Comparison of ENCODE assay signal across 10 mouse cellular contexts in genomic region chr9:107252164-107252563, GRCm38 (mm10). TPM values are rescaled to one million over a fixed set of nuclear protein-coding genes. Genes with fewer than 3 reads are reported as not detected.
DNase-seq lines count a peak whose midpoint lies in the region; ATAC-seq and TF ChIP-seq lines count a peak whose summit lies in the region.
"Had no signal": no experiment of that assay in that cellular context is flagged by ENCODE, and none has a peak within 500 bp of the region (broad histone marks: within the 10 kb centered on the region; RNA-seq: fewer than 3 reads in every experiment).

No protein-coding gene starts in this region.

- peak; percentile 29 for DNase-seq in kidney, postnatal 0 days (ENCODE audit: low spot score)
- DNase-seq in kidney, adult 18-20 months, result no peak
- DNase-seq in hindbrain, postnatal 0 days (ENCODE audit: low spot score), result peak; percentile 79
- DNase-seq in thymus, postnatal 36 days, result no peak
- DNase-seq: lung, embryonic 14.5 days had no signal

- 30% methylated on average over 5 of the region's 5 CpGs for WGBS in kidney, postnatal 0 days
- 0% methylated on average over 5 of the region's 5 CpGs for WGBS in forebrain, embryonic 16.5 days
- 7% methylated on average over 5 of the region's 5 CpGs for WGBS in hindbrain, postnatal 0 days
- WGBS in neural tube, embryonic 14.5 days, result 6% methylated on average over 5 of the region's 5 CpGs
- WGBS in intestine, embryonic 16.5 days, result 18% methylated on average over 5 of the region's 5 CpGs

- no peaks in the 10 kb centered on the region for H3K9me3 ChIP-seq in kidney, postnatal 0 days (replicated peaks; ENCODE audit: low read length)
- H3K9me3 ChIP-seq in forebrain, embryonic 16.5 days (ENCODE audit: control insufficient read depth, low read length), result no peaks in the 10 kb centered on the region
- H3K9me3 ChIP-seq in hindbrain, postnatal 0 days (ENCODE audit: low read length), result no peaks in the 10 kb centered on the region
- no peaks in the 10 kb centered on the region for H3K9me3 ChIP-seq in neural tube, embryonic 14.5 days (ENCODE audit: control insufficient read depth, low read length)
- no peaks in the 10 kb centered on the region for H3K9me3 ChIP-seq in intestine, embryonic 16.5 days (ENCODE audit: control insufficient read depth, low read length)

- H3K36me3 ChIP-seq in kidney, postnatal 0 days (ENCODE audit: insufficient read depth, low read length), result no peaks in the 10 kb centered on the region
- H3K36me3 ChIP-seq in forebrain, embryonic 16.5 days (ENCODE audit: control insufficient read depth, insufficient read depth), result no peaks in the 10 kb centered on the region
- no peaks in the 10 kb centered on the region for H3K36me3 ChIP-seq in hindbrain, postnatal 0 days (ENCODE audit: insufficient read depth, low read length)
- H3K36me3 ChIP-seq in neural tube, embryonic 14.5 days (ENCODE audit: control insufficient read depth, insufficient read depth, low read length), result no peaks in the 10 kb centered on the region
- H3K36me3 ChIP-seq in intestine, embryonic 16.5 days (ENCODE audit: control insufficient read depth, insufficient read depth, low read length), result no peaks in the 10 kb centered on the region

- no peak overlapping the region for H3K4me2 ChIP-seq in kidney, postnatal 0 days (ENCODE audit: low read length)
- peak overlapping the region; percentile 27 for H3K4me2 ChIP-seq in forebrain, embryonic 16.5 days (ENCODE audit: low read length)
- no peak overlapping the region for H3K4me2 ChIP-seq in hindbrain, postnatal 0 days (ENCODE audit: low read depth, low read length)
- no peak overlapping the region for H3K4me2 ChIP-seq in neural tube, embryonic 14.5 days (ENCODE audit: low read depth, low read length)
- H3K4me2 ChIP-seq in intestine, embryonic 16.5 days (ENCODE audit: low read depth, low read length), result no peak overlapping the region
- H3K4me2 ChIP-seq: lung, embryonic 14.5 days had no signal

- TF ChIP-seq CTCF in kidney, postnatal 0 days (IDR thresholded peaks at IDR 0.05; ENCODE audit: low read depth), result no peak
- no peak for TF ChIP-seq CTCF in hindbrain, postnatal 0 days (IDR thresholded peaks at IDR 0.05; ENCODE audit: low read depth)

- no peak overlapping the region for H3K27ac ChIP-seq in kidney, postnatal 0 days
- H3K27ac ChIP-seq in forebrain, embryonic 16.5 days (ENCODE audit: low read length), result peak overlapping the region; percentile 80
- H3K27ac ChIP-seq in hindbrain, postnatal 0 days, result peak overlapping the region; percentile 70
- H3K27ac ChIP-seq in neural tube, embryonic 14.5 days (ENCODE audit: low read depth, low read length), result peak overlapping the region; percentile 55; the same call in 1 of the 2 replicates
- H3K27ac ChIP-seq in intestine, embryonic 16.5 days (ENCODE audit: low read length), result no peak overlapping the region

- H3K4me1 ChIP-seq in kidney, postnatal 0 days (replicated peaks; ENCODE audit: insufficient read depth, low read length), result 0 out of 2 replicates have a peak, but pooled peaks cover 4% of the 10 kb centered on the region
- H3K4me1 ChIP-seq in forebrain, embryonic 16.5 days (replicated peaks; ENCODE audit: control insufficient read depth, insufficient read depth, low read length), result peaks cover 37% of the 10 kb centered on the region
- peaks cover 36% of the 10 kb centered on the region for H3K4me1 ChIP-seq in hindbrain, postnatal 0 days (ENCODE audit: insufficient read depth, low read length)
- 0 out of 2 replicates have a peak, but pooled peaks cover 14% of the 10 kb centered on the region for H3K4me1 ChIP-seq in neural tube, embryonic 14.5 days (ENCODE audit: control insufficient read depth, insufficient read depth, low read length)
- no peaks in the 10 kb centered on the region for H3K4me1 ChIP-seq in intestine, embryonic 16.5 days (ENCODE audit: control insufficient read depth, insufficient read depth, low read length)

- no peak overlapping the region for H3K4me3 ChIP-seq in kidney, postnatal 0 days (replicated peaks; ENCODE audit: low read depth, low read length)
- H3K4me3 ChIP-seq in forebrain, embryonic 16.5 days (replicated peaks; ENCODE audit: low read length), result no peak overlapping the region
- H3K4me3 ChIP-seq in hindbrain, postnatal 0 days (ENCODE audit: low read length), result no peak overlapping the region
- H3K4me3 ChIP-seq in neural tube, embryonic 14.5 days (ENCODE audit: low read depth, low read length), result no peak overlapping the region
- no peak overlapping the region for H3K4me3 ChIP-seq in intestine, embryonic 16.5 days (ENCODE audit: low read length)

- no peaks in the 10 kb centered on the region for H3K27me3 ChIP-seq in kidney, postnatal 0 days (ENCODE audit: insufficient read depth, low read length)
- no peaks in the 10 kb centered on the region for H3K27me3 ChIP-seq in forebrain, embryonic 16.5 days (replicated peaks; ENCODE audit: control insufficient read depth, insufficient read depth, low read length)
- no peaks in the 10 kb centered on the region for H3K27me3 ChIP-seq in hindbrain, postnatal 0 days (ENCODE audit: insufficient read depth, low read length)
- no peaks in the 10 kb centered on the region for H3K27me3 ChIP-seq in neural tube, embryonic 14.5 days (ENCODE audit: control insufficient read depth, insufficient read depth, low read length)
- H3K27me3 ChIP-seq in intestine, embryonic 16.5 days (replicated peaks; ENCODE audit: control insufficient read depth, insufficient read depth, low read length), result no peaks in the 10 kb centered on the region; the same call in 1 of the 2 replicates
- H3K27me3 ChIP-seq: Patski had no signal

- ATAC-seq in kidney, postnatal 0 days (replicated peaks; ENCODE audit: low FRiP score, low read depth), result no peak
- ATAC-seq in forebrain, embryonic 16.5 days, result peak; percentile 71
- peak; percentile 66 for ATAC-seq in hindbrain, postnatal 0 days
- ATAC-seq in neural tube, embryonic 14.5 days (ENCODE audit: low read depth), result peak; percentile 78
- ATAC-seq in megakaryocyte, adult 5-6 weeks (ENCODE audit: poor library complexity, severe bottlenecking), result no peak
- ATAC-seq in intestine, embryonic 16.5 days, result no peak
- ATAC-seq: Patski had no signal

- H3K9ac ChIP-seq in kidney, postnatal 0 days (ENCODE audit: low read depth, low read length), result no peak overlapping the region
- H3K9ac ChIP-seq in forebrain, embryonic 16.5 days (replicated peaks; ENCODE audit: low read depth, low read length), result peak overlapping the region; percentile 50
- H3K9ac ChIP-seq in hindbrain, postnatal 0 days (replicated peaks; ENCODE audit: low read length), result no peak overlapping the region
- H3K9ac ChIP-seq in neural tube, embryonic 14.5 days (replicated peaks; ENCODE audit: low read depth, low read length), result no peak overlapping the region
- H3K9ac ChIP-seq in intestine, embryonic 16.5 days (ENCODE audit: low read depth, low read length), result no peak overlapping the region
- H3K9ac ChIP-seq: lung, embryonic 14.5 days had no signal

RNA-seq across cellular contexts. Expression of gene Dock3, which starts 20.5 kb away (rescaled TPM):
- polyA plus RNA-seq in kidney, postnatal 0 days (2015; fragmentation: Nextera tagmentation; extraction: Ambion mirVana), result 0.20 and 0.37 TPM in 2 replicates
- polyA plus RNA-seq in forebrain, embryonic 16.5 days (2015; fragmentation: Nextera tagmentation; extraction: Ambion mirVana), result 23.2 and 23.6 TPM in 2 replicates
- total RNA-seq in hindbrain, postnatal 0 days (2014; rRNA removed), result 43.4 and 52.4 TPM in 2 replicates
- polyA plus RNA-seq in hindbrain, postnatal 0 days (2015; fragmentation: Nextera tagmentation; extraction: Ambion mirVana), result 21.6 and 23.9 TPM in 2 replicates
- 31.5 and 35.4 TPM in 2 replicates for polyA plus RNA-seq in neural tube, embryonic 14.5 days (2014; fragmentation: Nextera tagmentation; extraction: Ambion mirVana)
- total RNA-seq in megakaryocyte, adult 5-6 weeks (2015), result not detected in 2 replicates
- total RNA-seq in megakaryocyte, adult 5-6 weeks (2017), result not detected in 2 replicates
- 0.64 and 1.2 TPM in 2 replicates for polyA plus RNA-seq in intestine, embryonic 16.5 days (2015; fragmentation: Nextera tagmentation; extraction: Ambion mirVana)

RNA-seq across cellular contexts. Expression of gene Mapkapk3, which starts 37.5 kb away (rescaled TPM):
- 13.4 and 14.0 TPM in 2 replicates for polyA plus RNA-seq in kidney, postnatal 0 days (2015; fragmentation: Nextera tagmentation; extraction: Ambion mirVana)
- polyA plus RNA-seq in forebrain, embryonic 16.5 days (2015; fragmentation: Nextera tagmentation; extraction: Ambion mirVana), result 1.4 and 1.7 TPM in 2 replicates
- 3.5 and 3.8 TPM in 2 replicates for total RNA-seq in hindbrain, postnatal 0 days (2014; rRNA removed)
- 2.6 and 3.0 TPM in 2 replicates for polyA plus RNA-seq in hindbrain, postnatal 0 days (2015; fragmentation: Nextera tagmentation; extraction: Ambion mirVana)
- polyA plus RNA-seq in neural tube, embryonic 14.5 days (2014; fragmentation: Nextera tagmentation; extraction: Ambion mirVana), result 2.1 and 2.2 TPM in 2 replicates
- 98.6 and 105 TPM in 2 replicates for total RNA-seq in megakaryocyte, adult 5-6 weeks (2015)
- total RNA-seq in megakaryocyte, adult 5-6 weeks (2017), result 156 and 174 TPM in 2 replicates
- 41.1 and 47.6 TPM in 2 replicates for polyA plus RNA-seq in intestine, embryonic 16.5 days (2015; fragmentation: Nextera tagmentation; extraction: Ambion mirVana)

RNA-seq across cellular contexts. Expression of gene Cish, which starts 43.7 kb away (rescaled TPM):
- 26.2 and 30.5 TPM in 2 replicates for polyA plus RNA-seq in kidney, postnatal 0 days (2015; fragmentation: Nextera tagmentation; extraction: Ambion mirVana)
- polyA plus RNA-seq in forebrain, embryonic 16.5 days (2015; fragmentation: Nextera tagmentation; extraction: Ambion mirVana), result 9.2 and 11.1 TPM in 2 replicates
- total RNA-seq in hindbrain, postnatal 0 days (2014; rRNA removed), result 2.8 and 5.3 TPM in 2 replicates
- polyA plus RNA-seq in hindbrain, postnatal 0 days (2015; fragmentation: Nextera tagmentation; extraction: Ambion mirVana), result 8.6 and 8.8 TPM in 2 replicates
- polyA plus RNA-seq in neural tube, embryonic 14.5 days (2014; fragmentation: Nextera tagmentation; extraction: Ambion mirVana), result 5.4 and 7.7 TPM in 2 replicates
- 1.7 and 5.3 TPM in 2 replicates for total RNA-seq in megakaryocyte, adult 5-6 weeks (2015)
- total RNA-seq in megakaryocyte, adult 5-6 weeks (2017), result 0.40 and 0.45 TPM in 2 replicates
- polyA plus RNA-seq in intestine, embryonic 16.5 days (2015; fragmentation: Nextera tagmentation; extraction: Ambion mirVana), result 17.5 and 19.9 TPM in 2 replicates

Comparison
In these comparisons a context has a peak if more than half of its experiments do, and no peak if none do; other contexts are left out.
1. DNase-seq: peak in kidney, postnatal 0 days (single experiment) and hindbrain, postnatal 0 days (single experiment); none in kidney, adult 18-20 months (single experiment) and thymus, postnatal 36 days (0 of 2).
2. ATAC-seq: peak in forebrain, embryonic 16.5 days (single experiment), hindbrain, postnatal 0 days (single experiment) and neural tube, embryonic 14.5 days (single experiment); none in kidney, postnatal 0 days (single experiment), megakaryocyte, adult 5-6 weeks (single experiment) and intestine, embryonic 16.5 days (single experiment).
3. H3K27ac ChIP-seq: peak in forebrain, embryonic 16.5 days (single experiment), hindbrain, postnatal 0 days (single experiment) and neural tube, embryonic 14.5 days (single experiment); none in kidney, postnatal 0 days (single experiment) and intestine, embryonic 16.5 days (single experiment).
4. RNA of gene Dock3, which starts 20.5 kb away (polyA plus RNA-seq): 31.5 to 35.4 TPM in neural tube, embryonic 14.5 days, 23.2 to 23.6 TPM in forebrain, embryonic 16.5 days and 21.6 to 23.9 TPM in hindbrain, postnatal 0 days; 0.64 to 1.2 TPM in intestine, embryonic 16.5 days and 0.20 to 0.37 TPM in kidney, postnatal 0 days; every median in the first group is over 10 times any median in the second.